Mouse (Mus musculus) liver, embryonic 11.5 days (tissue): ENCODE results near the gene Supt4a. TPM values are rescaled to one million over a fixed set of nuclear protein-coding genes. Genes with fewer than 3 reads are reported as not detected.

Source experiments
- ATAC-seq: fragments of 200-750 bp; cut with Nextera tagmentation; replicated peaks from 2 replicates; pipeline ENCODE4 v1.8.0; 2017; ENCODE audit warnings: moderate number of reproducible peaks, mild to moderate bottlenecking, moderate TSS enrichment, moderate library complexity; ENCODE audit not compliant: low FRiP score
- DNase-seq: peaks from one replicate; pipeline ENCODE4 v3.0.0-alpha.2; 2017; ENCODE audit warnings: low spot score
- H3K27ac ChIP-seq: fragments of 300-500 bp; sonication (generic); 2 replicates; pipeline ENCODE4 v1.5.1; 2014; ENCODE audit warnings: mild to moderate bottlenecking, low read depth, low read length, control low read depth
- H3K27me3 ChIP-seq: fragments of 300-500 bp; sonication (generic); replicated peaks from 2 replicates; pipeline ENCODE4 v1.6.1; 2014; ENCODE audit warnings: low read length, mixed read lengths; ENCODE audit not compliant: control insufficient read depth, insufficient read depth
- H3K36me3 ChIP-seq: fragments of 300-500 bp; sonication (generic); 2 replicates; pipeline ENCODE4 v1.6.1; 2014; ENCODE audit warnings: mild to moderate bottlenecking, low read length, moderate library complexity, mixed read lengths; ENCODE audit not compliant: control insufficient read depth, insufficient read depth
- H3K4me1 ChIP-seq: fragments of 300-500 bp; sonication (generic); replicated peaks from 2 replicates; pipeline ENCODE4 v1.6.1; 2014; ENCODE audit warnings: low read length, mixed read lengths; ENCODE audit not compliant: control insufficient read depth, insufficient read depth
- H3K4me2 ChIP-seq: fragments of 300-500 bp; sonication (generic); 2 replicates; pipeline ENCODE4 v1.6.1; 2014; ENCODE audit warnings: mild to moderate bottlenecking, control low read depth, moderate library complexity
- H3K4me3 ChIP-seq: fragments of 300-500 bp; sonication (generic); 2 replicates; pipeline ENCODE4 v1.5.1; 2014; ENCODE audit warnings: low read depth, low read length, control low read depth
- H3K9ac ChIP-seq: fragments of 300-500 bp; sonication (generic); 2 replicates; pipeline ENCODE4 v1.6.1; 2014; ENCODE audit warnings: low read depth, low read length, control low read depth
- H3K9me3 ChIP-seq: fragments of 300-500 bp; sonication (generic); 2 replicates; pipeline ENCODE4 v1.6.1; 2016; ENCODE audit warnings: low read length, inconsistent platforms, mixed read lengths; ENCODE audit not compliant: control insufficient read depth
- WGBS: fragments of 180-500 bp; shearing (Covaris S2); extraction: QIAGEN DNeasy Blood & Tissue Kit; methylation state at CpG from one replicate; pipeline ENCODE4 v1.1.7; 2014; 5-methylcytosine and 5-hydroxymethylcytosine counted together
- polyA plus RNA-seq: library from polyadenylated mRNA; unstranded; fragments of >200 nt; fragmentation: Nextera tagmentation; extraction: Ambion mirVana; gene quantifications from 2 replicates; pipeline ENCODE4 v1.2.1, GENCODE M21; 2014

The Supt4a gene
- polyA plus RNA-seq, 1 experiment from 2014 or later, result 240 TPM

DNA sequence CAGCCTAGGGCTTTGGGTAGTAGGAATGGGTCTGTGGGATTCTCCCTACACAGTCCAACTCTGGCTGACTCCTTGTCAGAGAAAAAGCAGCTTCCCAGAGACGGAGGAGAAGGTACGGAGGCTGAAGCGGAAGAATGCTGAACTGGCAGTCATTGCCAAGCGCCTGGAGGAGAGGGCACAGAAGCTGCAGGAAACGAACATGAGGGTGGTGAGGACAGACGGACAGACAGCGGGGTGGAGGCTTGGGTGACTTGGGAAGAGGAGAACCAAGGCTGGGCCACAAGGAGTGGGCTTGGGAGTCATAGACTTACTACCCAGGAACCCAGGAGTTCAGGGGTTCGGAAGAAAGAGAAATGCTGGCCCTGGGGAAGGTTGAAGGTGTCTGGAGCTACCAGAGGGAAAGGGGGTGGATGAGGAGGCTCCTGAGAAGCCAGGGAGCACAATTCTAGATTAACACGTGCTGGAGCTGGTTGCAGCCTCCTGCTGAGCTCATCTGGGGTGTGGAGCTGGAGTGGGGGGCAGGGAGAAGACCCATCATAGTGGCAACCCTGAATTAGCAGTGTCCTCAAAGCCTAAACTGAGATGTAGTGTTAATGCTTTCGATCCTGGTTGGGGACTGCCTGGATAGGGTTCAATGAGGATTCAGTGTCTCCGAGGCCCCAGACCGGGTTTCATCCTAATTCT lies 25.5 kb downstream of the Supt4a start:
- DNase-seq (no peak), ATAC-seq (no peak)
- no peak overlapping the region for H3K4me3 ChIP-seq
- H3K27ac ChIP-seq, result no peak overlapping the region
- H3K27me3 ChIP-seq, result peaks cover 67% of the 10 kb centered on the region
- H3K36me3 ChIP-seq, result no peaks in the 10 kb centered on the region
- H3K9ac ChIP-seq, result no peak overlapping the region
- H3K4me1 ChIP-seq, result peaks cover 11% of the 10 kb centered on the region
- 57% methylated on average over 12 of the region's 12 CpGs for WGBS
- peak overlapping the region; percentile 81; the same call in 1 of the 2 replicates for H3K4me2 ChIP-seq
- H3K9me3 ChIP-seq, result no peaks in the 10 kb centered on the region

DNA sequence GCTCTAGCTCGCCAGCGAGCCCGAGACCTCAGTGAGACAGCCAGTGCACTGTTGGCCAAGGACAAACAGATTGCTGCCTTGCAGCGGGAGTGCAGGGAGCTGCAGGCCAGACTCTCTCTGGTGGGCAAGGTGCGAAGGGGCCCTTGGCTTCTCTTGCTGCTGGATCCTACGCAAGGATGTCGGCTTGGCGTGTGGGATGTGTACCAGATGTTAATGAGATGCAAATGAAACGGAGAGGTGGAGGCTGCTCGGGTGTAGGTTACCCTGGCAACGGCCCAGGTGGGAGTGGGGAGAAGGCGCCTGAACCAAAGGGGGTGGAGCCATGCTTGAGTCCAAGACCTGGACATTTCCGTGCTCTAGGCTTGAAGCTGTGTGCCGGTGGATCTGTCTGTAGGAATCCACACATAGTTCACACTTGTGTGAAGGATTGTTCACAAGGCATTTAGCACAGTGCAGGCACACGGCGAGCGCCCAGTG lies 26.2 kb downstream of the Supt4a start:
- Histone ChIP-seq H3K9me3 (no peaks in the 10 kb centered on the region), H3K9ac (peak overlapping the region; percentile 59), H3K4me3 (peak overlapping the region; percentile 47), H3K27me3 (peaks cover 67% of the 10 kb centered on the region), H3K4me1 (peaks cover 12% of the 10 kb centered on the region), H3K4me2 (peak overlapping the region; percentile 81), H3K36me3 (no peaks in the 10 kb centered on the region), H3K27ac (no peak overlapping the region)
- DNase-seq (peak; percentile 69), ATAC-seq (no peak)
- WGBS, result 19% methylated on average over 17 of the region's 17 CpGs

DNA sequence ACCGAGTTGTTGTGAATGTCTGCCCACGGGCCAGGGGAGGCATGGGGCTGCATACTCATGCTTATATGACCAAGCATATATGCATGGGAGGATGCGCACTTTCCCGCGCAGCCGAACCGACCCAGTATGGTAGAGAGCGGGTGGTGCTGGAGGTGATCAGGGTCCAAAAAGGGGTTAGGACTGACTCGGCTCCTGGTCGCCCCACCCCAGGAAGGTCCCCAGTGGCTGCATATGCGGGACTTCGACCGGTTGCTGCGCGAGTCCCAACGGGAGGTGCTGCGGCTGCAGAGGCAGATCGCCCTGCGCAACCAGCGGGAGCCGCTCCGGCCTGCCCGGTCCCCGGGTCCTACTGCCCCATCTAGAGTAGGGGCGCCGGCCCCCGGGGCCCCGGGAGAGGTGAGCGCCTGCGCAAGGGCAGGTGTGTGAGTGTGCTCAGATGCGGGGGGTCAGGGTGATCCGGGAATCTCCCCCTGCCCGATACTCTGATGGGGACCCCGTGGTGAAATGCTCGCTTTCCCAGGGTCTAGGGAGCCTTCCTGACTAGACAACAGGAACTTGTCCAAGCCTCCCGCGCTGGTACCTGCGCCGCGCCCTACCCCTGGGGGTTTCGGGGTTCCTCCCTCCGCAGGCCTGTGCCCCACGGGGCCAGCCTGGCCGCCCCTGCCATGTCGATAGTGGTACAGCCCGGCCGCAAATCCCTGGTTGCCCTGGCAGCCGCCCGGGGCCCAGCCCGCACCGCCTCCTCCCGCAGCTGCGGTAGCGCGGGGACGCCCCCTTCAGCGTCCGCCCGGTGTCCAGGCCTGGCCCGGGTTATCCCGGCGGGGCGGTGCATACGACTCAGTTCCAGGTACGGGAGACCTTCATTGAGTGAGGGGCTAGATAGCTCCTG lies 26.9 kb downstream of the Supt4a start:
- peaks cover 15% of the 10 kb centered on the region for H3K4me1 ChIP-seq
- no peak overlapping the region for H3K27ac ChIP-seq
- ATAC-seq (no peak), DNase-seq (no peak)
- peak overlapping the region; percentile 47 for H3K4me3 ChIP-seq
- H3K9ac ChIP-seq, result peak overlapping the region; percentile 59
- no peaks in the 10 kb centered on the region for H3K9me3 ChIP-seq
- 4% methylated on average over 65 of the region's 65 CpGs for WGBS
- H3K36me3 ChIP-seq, result no peaks in the 10 kb centered on the region
- H3K27me3 ChIP-seq, result peaks cover 67% of the 10 kb centered on the region
- peak overlapping the region; percentile 81 for H3K4me2 ChIP-seq

DNA sequence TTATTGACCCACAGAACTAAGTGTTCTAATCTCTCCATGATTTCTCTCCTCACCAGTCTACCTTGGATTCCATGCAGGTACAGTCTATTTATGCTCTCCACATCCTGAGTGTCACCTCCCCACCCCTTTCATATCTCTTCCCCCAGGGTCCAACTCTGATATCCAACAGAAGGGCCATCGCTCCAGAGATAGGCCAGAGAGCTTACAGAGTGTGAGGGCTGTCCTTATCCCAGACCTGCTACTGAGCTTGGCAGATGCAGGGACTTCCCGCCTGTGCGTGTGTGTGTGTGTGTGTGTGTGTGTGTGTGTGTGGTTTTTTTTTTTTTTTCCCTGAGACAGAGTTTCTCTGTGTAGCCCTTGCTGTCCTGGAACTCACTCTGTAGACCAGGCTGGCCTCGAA lies 31.4 kb downstream of the Supt4a start:
- Histone ChIP-seq H3K9me3 (no peaks in the 10 kb centered on the region), H3K4me2 (no peak overlapping the region), H3K4me3 (no peak overlapping the region), H3K36me3 (no peaks in the 10 kb centered on the region), H3K9ac (no peak overlapping the region), H3K27ac (no peak overlapping the region), H3K27me3 (peaks cover 28% of the 10 kb centered on the region), H3K4me1 (peaks cover 12% of the 10 kb centered on the region)
- WGBS, result 68% methylated on average over 4 of the region's 4 CpGs
- DNase-seq (no peak), ATAC-seq (peak; percentile 56; the same call in 1 of the 2 replicates)

DNA sequence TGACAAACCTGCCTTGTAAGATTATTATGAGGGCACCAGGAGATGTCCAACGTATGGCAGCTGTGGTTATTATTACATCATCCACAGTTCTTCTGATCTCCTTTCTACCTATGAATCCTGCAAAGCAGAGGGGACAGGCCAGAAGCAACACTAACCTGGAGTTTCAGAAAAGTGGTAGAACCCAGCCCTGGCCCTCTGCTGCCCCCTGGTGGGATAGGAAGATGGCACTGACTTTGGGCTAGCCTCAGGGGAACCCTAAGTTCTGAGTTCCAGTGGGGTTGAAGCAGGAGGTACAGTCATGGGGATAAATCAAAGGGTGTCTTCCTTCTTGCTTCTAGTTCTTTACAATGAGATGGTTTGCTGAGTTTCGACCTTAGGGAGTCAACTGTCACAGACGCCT lies 33.6 kb downstream of the Supt4a start:
- H3K27me3 ChIP-seq, result peaks cover 6% of the 10 kb centered on the region
- no peaks in the 10 kb centered on the region for H3K36me3 ChIP-seq
- no peak overlapping the region for H3K4me3 ChIP-seq
- H3K4me1 ChIP-seq, result peaks cover 4% of the 10 kb centered on the region; the same call in 1 of the 2 replicates
- WGBS, result 48% methylated on average over 3 of the region's 3 CpGs
- DNase-seq (no peak), ATAC-seq (peak; percentile 50; the same call in 1 of the 2 replicates)
- H3K9ac ChIP-seq, result no peak overlapping the region
- no peak overlapping the region; the same call in 1 of the 2 replicates for H3K27ac ChIP-seq
- H3K9me3 ChIP-seq, result no peaks in the 10 kb centered on the region
- no peak overlapping the region for H3K4me2 ChIP-seq

DNA sequence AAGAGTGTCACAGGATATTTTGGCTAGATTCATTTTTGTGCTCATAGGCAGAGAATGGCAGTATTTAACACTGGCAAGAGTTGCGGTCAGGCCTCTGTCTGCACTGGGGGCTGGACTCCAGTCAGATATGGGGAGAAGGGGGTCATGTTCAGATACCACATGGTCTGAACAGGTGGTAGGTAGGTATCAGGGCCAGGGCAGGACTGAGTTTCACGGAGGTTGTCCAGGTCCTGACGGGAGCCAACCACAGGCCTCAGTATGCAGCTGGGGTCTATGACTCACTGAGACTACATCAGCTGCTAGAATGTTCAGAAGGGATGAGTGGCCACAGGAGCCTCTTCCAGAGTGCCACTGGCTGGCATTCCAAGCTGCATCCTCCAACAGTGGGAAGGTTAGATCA lies 35.0 kb downstream of the Supt4a start:
- Histone ChIP-seq H3K9ac (no peak overlapping the region), H3K4me3 (no peak overlapping the region), H3K9me3 (no peaks in the 10 kb centered on the region), H3K4me1 (peaks cover 4% of the 10 kb centered on the region; the same call in 1 of the 2 replicates), H3K27ac (no peak overlapping the region), H3K27me3 (no peaks in the 10 kb centered on the region), H3K36me3 (no peaks in the 10 kb centered on the region), H3K4me2 (no peak overlapping the region)
- 84% methylated on average over 3 of the region's 3 CpGs for WGBS
- DNase-seq (no peak), ATAC-seq (no peak)

DNA sequence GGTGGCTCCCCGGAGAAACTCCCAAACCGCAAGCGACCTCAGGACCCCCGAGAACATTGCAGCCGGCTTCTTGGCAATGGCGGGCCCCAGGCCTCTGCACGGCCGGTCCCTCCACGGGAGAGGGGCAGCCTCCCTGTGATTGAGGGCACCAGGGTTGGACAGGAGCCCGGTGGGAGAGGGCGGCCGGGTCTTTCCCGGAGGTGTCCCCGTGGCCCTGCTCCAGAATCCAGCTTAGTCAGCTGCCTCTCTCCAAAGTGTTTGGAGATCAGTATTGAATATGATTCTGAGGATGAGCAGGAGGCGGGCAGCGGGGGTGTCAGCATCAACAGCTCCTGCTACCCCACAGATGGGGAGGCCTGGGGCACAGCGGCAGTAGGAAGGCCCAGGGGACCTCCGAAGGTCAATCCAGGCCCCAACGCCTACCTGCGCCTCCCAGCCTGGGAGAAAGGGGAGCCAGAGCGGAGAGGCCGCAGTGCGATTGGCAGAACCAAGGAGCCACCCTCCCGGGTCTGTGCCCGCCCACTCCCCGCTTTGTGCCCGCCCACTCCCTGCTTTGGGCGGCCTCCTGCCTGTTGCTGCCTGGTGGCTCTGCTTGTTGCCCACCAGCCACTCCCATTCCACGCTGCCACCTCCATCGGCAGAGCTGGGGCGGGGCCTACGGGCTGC lies 40.9 kb downstream of the Supt4a start:
- 22% methylated on average over 32 of the region's 32 CpGs for WGBS
- ATAC-seq (peak; percentile 71), DNase-seq (peak; percentile 72)
- Histone ChIP-seq H3K36me3 (no peaks in the 10 kb centered on the region), H3K27me3 (0 out of 2 replicates have a peak, but pooled peaks cover 2% of the 10 kb centered on the region), H3K9me3 (no peaks in the 10 kb centered on the region), H3K4me1 (peaks cover 16% of the 10 kb centered on the region), H3K4me3 (peak overlapping the region; percentile 39), H3K9ac (peak overlapping the region; percentile 28; the same call in 1 of the 2 replicates), H3K4me2 (peak overlapping the region; percentile 69), H3K27ac (no peak overlapping the region)

DNA sequence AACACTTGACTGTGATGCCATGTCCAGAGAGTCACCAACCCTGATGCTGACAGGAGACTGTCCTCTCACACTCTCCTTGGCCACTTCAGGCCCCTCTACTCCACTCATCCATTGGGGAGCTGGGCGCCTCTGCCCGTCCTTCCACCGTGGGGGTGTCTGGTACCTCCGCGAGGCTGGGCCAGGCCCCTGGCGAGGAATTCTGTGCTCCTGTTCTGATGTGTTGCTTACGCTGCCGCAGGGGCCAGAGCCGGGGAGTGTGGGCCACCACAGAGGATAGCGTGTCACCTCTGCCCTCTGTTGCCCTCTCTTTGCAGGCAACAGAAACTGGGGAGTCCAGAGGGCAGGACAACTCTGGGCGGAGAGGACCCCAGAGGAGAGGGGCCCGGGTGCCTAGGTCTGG lies 41.6 kb downstream of the Supt4a start:
- ATAC-seq, result 0 out of 2 replicates have a peak, but pooled peaks have one; percentile 20

More for the DNA sequence above, 41.6 kb downstream of the Supt4a start:
- Histone ChIP-seq H3K4me1 (peaks cover 16% of the 10 kb centered on the region), H3K36me3 (no peaks in the 10 kb centered on the region), H3K4me2 (peak overlapping the region; percentile 69), H3K27ac (no peak overlapping the region), H3K4me3 (peak overlapping the region; percentile 39; the same call in 1 of the 2 replicates), H3K27me3 (0 out of 2 replicates have a peak, but pooled peaks cover 2% of the 10 kb centered on the region), H3K9ac (no peak overlapping the region), H3K9me3 (no peaks in the 10 kb centered on the region)
- 47% methylated on average over 12 of the region's 12 CpGs for WGBS
- DNase-seq, result no peak
